Mouse (Mus musculus) adrenal gland, adult (tissue): ENCODE results near the gene Gm45716.

ENCODE experiments used
- DNase-seq, 2 experiments: peaks; one replicate each; pipeline ENCODE4 v3.0.0; 2022 to 2023; ENCODE audit warnings: low spot score in 1 of 2; ENCODE audit not compliant: inconsistent age in 2 of 2

Gm45716 gene

GRCm38 (mm10) chr11:90249701-90250141 is 62.2 kb downstream of the Gm45716 start:
- no peak for DNase-seq

- peak in 1 of 2 experiments; percentile 59 for DNase-seq
These were observed 62.7 kb downstream of the Gm45716 start for GRCm38 (mm10) chr11:90250189-90250588.

- DNase-seq: no peak
These were observed 63.2 kb downstream of the Gm45716 start for GRCm38 (mm10) chr11:90250730-90251129.

GRCm38 (mm10) chr11:90251923-90252322 is 64.4 kb downstream of the Gm45716 start:
- DNase-seq: no peak

- no peak for DNase-seq
These were observed 64.9 kb downstream of the Gm45716 start for GRCm38 (mm10) chr11:90252366-90252765.

- DNase-seq: no peak
These were observed 67.1 kb downstream of the Gm45716 start for GRCm38 (mm10) chr11:90254536-90254935.

GRCm38 (mm10) chr11:90255687-90256086 is 68.2 kb downstream of the Gm45716 start:
- DNase-seq: no peak

GRCm38 (mm10) chr11:90256833-90257525 is 69.5 kb downstream of the Gm45716 start:
- DNase-seq: no peak

GRCm38 (mm10) chr11:90258321-90258927 is 70.9 kb downstream of the Gm45716 start:
- DNase-seq: no peak

- peak in 1 of 2 experiments; percentile 45 for DNase-seq
These were observed 71.6 kb downstream of the Gm45716 start for GRCm38 (mm10) chr11:90259071-90259470.

GRCm38 (mm10) chr11:90259826-90260225 is 72.3 kb downstream of the Gm45716 start:
- no peak for DNase-seq

- DNase-seq: no peak
These were observed 76.7 kb downstream of the Gm45716 start for GRCm38 (mm10) chr11:90264180-90264579.

- no peak for DNase-seq
These were observed 78.1 kb downstream of the Gm45716 start for GRCm38 (mm10) chr11:90265581-90265980.

GRCm38 (mm10) chr11:90268934-90269333 is 81.5 kb downstream of the Gm45716 start:
- DNase-seq: no peak

- DNase-seq: no peak
These were observed 82.1 kb downstream of the Gm45716 start for GRCm38 (mm10) chr11:90269398-90270123.

- DNase-seq: no peak
These were observed 82.8 kb downstream of the Gm45716 start for GRCm38 (mm10) chr11:90270132-90270877.

GRCm38 (mm10) chr11:90274187-90274586 is 86.7 kb downstream of the Gm45716 start:
- DNase-seq: no peak

- peak; percentile 18 to 63 for DNase-seq
These were observed 88.2 kb downstream of the Gm45716 start for GRCm38 (mm10) chr11:90275663-90276062.

GRCm38 (mm10) chr11:90276150-90276549 is 88.7 kb downstream of the Gm45716 start:
- peak; percentile 29 to 57 for DNase-seq

- DNase-seq: no peak
These were observed 89.1 kb downstream of the Gm45716 start for GRCm38 (mm10) chr11:90276561-90276960.

GRCm38 (mm10) chr11:90280069-90280468 is 92.6 kb downstream of the Gm45716 start:
- DNase-seq: no peak
